8 mouse cellular contexts compared by ENCODE assay signal in genomic region chr14:100459601-100460290, GRCm38 (mm10).
DNase-seq lines count a peak whose midpoint lies in the region; ATAC-seq lines count a peak whose summit lies in the region.

No protein-coding gene starts in this region.

- no peak overlapping the region for H3K4me3 ChIP-seq in forebrain, embryonic 12.5 days (replicated peaks)
- H3K4me3 ChIP-seq in kidney, embryonic 16.5 days (ENCODE audit: low read length): no peak overlapping the region

- H3K36me3 ChIP-seq in forebrain, embryonic 12.5 days (replicated peaks): no peaks in the 10 kb centered on the region
- H3K36me3 ChIP-seq in kidney, embryonic 16.5 days (ENCODE audit: insufficient read depth, low read length): no peaks in the 10 kb centered on the region

- peak overlapping the region; percentile 85 for H3K27ac ChIP-seq in forebrain, embryonic 12.5 days
- H3K27ac ChIP-seq in kidney, embryonic 16.5 days (ENCODE audit: low read length): peak overlapping the region; percentile 70; the same call in 1 of the 2 replicates

- DNase-seq in right cerebral cortex, postnatal 10 days (ENCODE audit: low spot score in 2 of 2): peak; percentile 22 to 31
- no peak for DNase-seq in right cerebral cortex, adult 18-20 months
- DNase-seq in adrenal gland, postnatal 36 days: no peak
- no peak for DNase-seq in gastrocnemius, adult 8-10 months (ENCODE audit: low spot score in 2 of 2)
- DNase-seq in spleen, postnatal 14 days (ENCODE audit: low spot score in 2 of 2): no peak

- WGBS in forebrain, embryonic 12.5 days: 19% methylated on average over 8 of the region's 8 CpGs
- WGBS in kidney, embryonic 16.5 days: 31% methylated on average over 8 of the region's 8 CpGs

- H3K9me3 ChIP-seq in forebrain, embryonic 12.5 days: no peaks in the 10 kb centered on the region
- no peaks in the 10 kb centered on the region for H3K9me3 ChIP-seq in kidney, embryonic 16.5 days (ENCODE audit: low read length)

- H3K4me1 ChIP-seq in forebrain, embryonic 12.5 days: peaks cover 39% of the 10 kb centered on the region
- H3K4me1 ChIP-seq in kidney, embryonic 16.5 days (ENCODE audit: insufficient read depth, low read length): peaks cover 37% of the 10 kb centered on the region

- no peaks in the 10 kb centered on the region for H3K27me3 ChIP-seq in forebrain, embryonic 12.5 days
- no peaks in the 10 kb centered on the region for H3K27me3 ChIP-seq in kidney, embryonic 16.5 days (ENCODE audit: insufficient read depth, low read length)

- H3K9ac ChIP-seq in forebrain, embryonic 12.5 days: peak overlapping the region; percentile 2; the same call in 1 of the 2 replicates
- H3K9ac ChIP-seq in kidney, embryonic 16.5 days (replicated peaks; ENCODE audit: low read length): no peak overlapping the region

- no peak for ATAC-seq in forebrain, embryonic 12.5 days (ENCODE audit: low FRiP score)
- 0 out of 2 replicates have a peak, but pooled peaks have one; percentile 13 for ATAC-seq in kidney, embryonic 16.5 days (ENCODE audit: low FRiP score, low TSS enrichment)
- ATAC-seq in neutrophil, adult 5-6 weeks (ENCODE audit: extremely low read depth, insufficient number of reproducible peaks, low FRiP score, poor library complexity, severe bottlenecking): peak; percentile 27; the same call in 1 of the 2 replicates

- H3K4me2 ChIP-seq in forebrain, embryonic 12.5 days: peak overlapping the region; percentile 45
- H3K4me2 ChIP-seq in kidney, embryonic 16.5 days (replicated peaks; ENCODE audit: low read depth, low read length): peak overlapping the region; percentile 43

Comparison
In these comparisons a context has a peak if more than half of its experiments do, and no peak if none do; other contexts are left out.
1. DNase-seq: peak in right cerebral cortex, postnatal 10 days (2 of 2); none in right cerebral cortex, adult 18-20 months (single experiment), adrenal gland, postnatal 36 days (0 of 2), gastrocnemius, adult 8-10 months (0 of 2) and spleen, postnatal 14 days (0 of 2).